Mouse (Mus musculus) ovary, postnatal 36 days (tissue): ENCODE measurements around the gene Lmtk2.

Source experiments
- DNase-seq: peaks from one replicate; pipeline ENCODE4 v3.0.0; 2022; ENCODE audit warnings: low spot score, mixed read lengths

Lmtk2 gene

GRCm38 (mm10) chr5:144100149-144100935 is at the start of gene Lmtk2:
TSS of gene Lmtk2 (plus strand) at chr5:144100436.
- DNase-seq = peak; percentile 96

GRCm38 (mm10) chr5:144051268-144051667 is 49.0 kb upstream of the Lmtk2 start:
- no peak for DNase-seq

GRCm38 (mm10) chr5:144053450-144053849 is 46.8 kb upstream of the Lmtk2 start:
- DNase-seq = no peak

GRCm38 (mm10) chr5:144054340-144054739 is 45.9 kb upstream of the Lmtk2 start:
- no peak for DNase-seq

GRCm38 (mm10) chr5:144064093-144064492 is 36.1 kb upstream of the Lmtk2 start:
- DNase-seq = no peak

- DNase-seq = no peak
These were observed 34.2 kb upstream of the Lmtk2 start for GRCm38 (mm10) chr5:144066036-144066435.

GRCm38 (mm10) chr5:144070064-144070463 is 30.2 kb upstream of the Lmtk2 start:
- no peak for DNase-seq

- DNase-seq = no peak
These were observed 29.0 kb upstream of the Lmtk2 start for GRCm38 (mm10) chr5:144071249-144071648.

GRCm38 (mm10) chr5:144077541-144077940 is 22.7 kb upstream of the Lmtk2 start:
- DNase-seq = no peak

GRCm38 (mm10) chr5:144080886-144081285 is 19.4 kb upstream of the Lmtk2 start:
- DNase-seq = no peak

GRCm38 (mm10) chr5:144082006-144082405 is 18.2 kb upstream of the Lmtk2 start:
- no peak for DNase-seq

GRCm38 (mm10) chr5:144083521-144083920 is 16.7 kb upstream of the Lmtk2 start:
- DNase-seq = no peak

- DNase-seq = no peak
These were observed 16.0 kb upstream of the Lmtk2 start for GRCm38 (mm10) chr5:144084271-144084670.

GRCm38 (mm10) chr5:144085696-144086095 is 14.5 kb upstream of the Lmtk2 start:
- no peak for DNase-seq

- DNase-seq = no peak
These were observed 13.7 kb upstream of the Lmtk2 start for GRCm38 (mm10) chr5:144086494-144086893.

- no peak for DNase-seq
These were observed 11.9 kb upstream of the Lmtk2 start for GRCm38 (mm10) chr5:144088354-144088753.

- no peak for DNase-seq
These were observed 4.7 kb upstream of the Lmtk2 start for GRCm38 (mm10) chr5:144095461-144095970.

GRCm38 (mm10) chr5:144097902-144098639 is 2.2 kb upstream of the Lmtk2 start:
- no peak for DNase-seq

- no peak for DNase-seq
These were observed 1.7 kb upstream of the Lmtk2 start for GRCm38 (mm10) chr5:144098640-144098929.

- no peak for DNase-seq
These were observed 712 bp downstream of the Lmtk2 start for GRCm38 (mm10) chr5:144100948-144101347.

GRCm38 (mm10) chr5:144105070-144105469 is 4.8 kb downstream of the Lmtk2 start:
- DNase-seq = no peak

- no peak for DNase-seq
These were observed 5.4 kb downstream of the Lmtk2 start for GRCm38 (mm10) chr5:144105471-144106129.

- DNase-seq = no peak
These were observed 5.9 kb downstream of the Lmtk2 start for GRCm38 (mm10) chr5:144106130-144106510.
